Mouse (Mus musculus): ENCODE data around the gene Gemin6.
"Not testable (repeated sequence)": the region's sequence is repeated elsewhere in the genome, so short reads cannot be mapped to it uniquely, and the experiment has no call there.

Gene Gemin6

DNA sequence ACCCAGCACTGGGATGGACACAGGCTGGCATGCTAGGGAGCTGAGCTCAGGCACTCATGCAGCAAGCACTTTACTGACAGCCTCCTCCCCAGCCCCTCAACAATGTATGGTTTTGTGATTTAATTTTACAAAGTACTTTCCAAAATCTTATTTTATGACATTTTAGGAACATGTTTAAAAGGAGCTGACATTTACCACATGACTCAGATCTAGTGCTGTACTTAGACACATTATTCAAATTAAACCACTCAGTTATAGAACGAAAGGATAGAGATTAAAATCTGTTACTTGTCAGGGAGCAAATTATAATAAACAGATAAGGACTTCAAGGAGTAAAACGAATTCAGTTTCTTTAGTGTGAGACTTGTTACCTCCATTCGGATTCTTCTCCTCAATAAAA is 11.2 kb downstream of the Gemin6 start:
- no peak for DNase-seq

DNA sequence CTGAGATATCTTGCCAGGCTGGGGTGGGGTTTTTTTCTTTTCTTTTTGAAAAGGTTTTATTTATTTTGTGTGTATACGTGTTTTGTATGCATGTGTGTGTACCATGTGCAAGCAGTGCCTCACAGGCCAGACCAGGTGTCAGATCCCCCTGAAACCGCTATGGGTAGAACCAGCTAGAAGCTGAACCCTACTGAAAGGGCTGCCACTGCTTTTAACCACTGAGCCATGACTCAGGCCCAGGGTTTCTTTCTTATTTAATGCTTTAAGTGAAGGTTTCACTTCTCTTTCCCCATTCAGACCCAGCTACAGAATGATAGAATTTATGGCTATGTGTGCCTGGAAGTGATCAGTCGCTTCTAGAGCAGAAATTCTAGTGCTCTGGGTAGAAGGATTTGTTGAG is 12.6 kb downstream of the Gemin6 start:
- DNase-seq, result no peak

DNA sequence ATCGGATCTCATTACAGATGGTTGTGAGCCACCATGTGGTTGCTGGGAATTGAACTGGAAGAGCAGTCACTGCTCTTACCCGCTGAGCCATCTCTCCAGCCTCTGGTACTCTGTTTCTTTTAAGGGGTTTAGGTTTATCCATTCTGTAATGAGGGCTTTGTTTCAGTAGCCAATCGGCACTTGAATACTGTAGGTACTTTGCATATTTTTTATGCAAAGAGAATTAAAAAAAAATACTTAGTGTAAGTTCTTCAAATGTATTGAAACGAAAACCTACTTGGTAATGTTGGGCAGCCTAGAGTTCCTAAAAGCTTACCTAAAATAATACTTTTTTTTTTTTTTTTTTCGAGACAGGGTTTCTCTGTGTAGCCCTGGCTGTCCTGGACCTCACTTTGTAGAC is 13.2 kb downstream of the Gemin6 start:
- no peak for DNase-seq

DNA sequence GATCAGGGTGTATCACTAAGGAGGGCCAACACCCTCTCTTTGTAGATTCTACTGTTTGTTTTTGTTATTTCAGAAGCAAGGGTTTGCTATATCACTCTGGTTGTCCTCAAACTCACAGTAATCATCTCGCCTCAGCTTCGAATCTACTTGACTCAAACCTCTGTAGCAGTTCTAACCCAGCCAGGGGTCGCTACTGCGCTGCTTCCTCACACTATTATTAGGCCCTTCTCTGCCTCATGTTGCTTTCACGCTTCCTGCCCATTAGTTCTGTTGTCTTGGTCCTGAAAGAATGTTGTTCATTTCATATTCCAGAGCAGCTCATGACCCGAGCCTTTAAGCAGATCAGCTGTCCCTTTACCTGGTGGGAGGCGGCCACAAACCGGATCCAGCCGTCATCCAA is 17.4 kb downstream of the Gemin6 start:
- no peak for DNase-seq

DNA sequence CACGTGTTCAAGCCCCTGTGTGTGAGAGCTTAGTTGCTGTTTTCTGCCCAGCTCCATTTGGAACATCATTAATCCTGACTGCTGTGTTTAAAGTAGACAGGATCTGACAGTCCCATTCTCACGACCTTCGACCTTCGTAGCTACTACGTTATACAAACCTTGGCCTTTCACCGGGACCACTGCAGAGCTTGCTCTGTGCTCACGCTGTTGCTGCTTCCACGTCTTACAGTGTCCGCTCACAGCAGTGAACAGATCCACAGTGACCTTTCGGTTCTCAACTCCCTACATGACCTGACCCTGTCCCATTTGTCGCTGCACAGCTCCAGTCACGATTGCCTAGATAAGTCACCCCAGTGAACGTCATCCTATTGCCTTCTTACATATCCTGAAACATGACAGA is 18.9 kb downstream of the Gemin6 start:
- DNase-seq, result no peak

DNA sequence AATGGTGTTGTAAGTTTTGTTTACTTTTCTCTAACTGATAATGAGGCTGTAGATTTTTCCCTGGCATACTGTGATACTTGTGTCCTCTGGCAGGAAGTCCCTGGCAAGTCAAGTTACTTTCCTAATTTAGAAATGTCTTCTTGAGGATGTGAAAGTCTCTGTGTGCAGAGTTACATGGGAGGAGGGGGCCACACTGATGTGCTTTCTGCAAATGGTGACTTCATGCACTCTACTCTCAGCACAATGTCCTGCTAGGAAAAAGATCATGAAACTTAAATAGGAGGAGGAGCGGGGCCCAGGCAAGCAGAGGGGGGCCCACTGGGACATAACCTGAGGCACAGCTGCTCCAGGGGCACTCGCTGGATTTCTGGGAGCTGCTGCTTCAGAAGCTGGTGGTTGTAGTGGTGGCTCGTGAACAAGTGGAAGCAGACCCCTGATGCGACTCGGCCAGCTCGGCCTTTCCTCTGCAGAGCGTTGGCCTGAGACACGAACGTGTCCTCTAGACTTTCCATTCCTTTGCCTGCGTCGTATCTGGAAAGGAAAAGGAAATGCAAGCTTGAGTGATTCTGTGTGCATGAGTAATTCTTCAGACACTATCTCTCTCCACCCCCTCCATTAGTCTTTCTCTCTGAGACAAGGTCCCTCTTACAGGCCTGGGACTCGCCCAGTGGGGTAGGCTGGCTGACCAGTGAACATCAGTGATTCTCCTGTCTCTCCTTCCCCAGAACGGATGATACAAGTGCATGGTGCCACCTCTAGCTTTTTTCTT is 28.7 kb downstream of the Gemin6 start:
- no peak for DNase-seq

DNA sequence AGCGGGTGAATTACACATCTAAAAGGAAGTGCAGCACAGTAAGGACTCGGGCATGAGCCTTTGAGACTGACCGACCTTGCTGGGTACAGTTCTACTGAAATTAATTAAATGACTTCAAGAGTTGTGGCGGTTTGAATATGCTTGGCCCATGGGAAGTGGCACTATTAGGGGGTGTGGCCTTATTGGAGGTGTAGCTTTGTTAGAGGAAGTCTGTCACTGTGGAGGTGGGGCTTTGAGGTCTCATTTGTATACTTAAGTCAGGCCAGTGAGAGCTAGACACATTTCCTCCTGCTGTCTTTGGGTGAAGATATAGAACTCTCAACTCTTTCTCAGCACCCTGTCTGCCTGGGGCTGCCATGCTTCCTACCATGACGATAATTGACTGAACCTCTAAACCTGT is 30.2 kb downstream of the Gemin6 start:
- no peak for DNase-seq

DNA sequence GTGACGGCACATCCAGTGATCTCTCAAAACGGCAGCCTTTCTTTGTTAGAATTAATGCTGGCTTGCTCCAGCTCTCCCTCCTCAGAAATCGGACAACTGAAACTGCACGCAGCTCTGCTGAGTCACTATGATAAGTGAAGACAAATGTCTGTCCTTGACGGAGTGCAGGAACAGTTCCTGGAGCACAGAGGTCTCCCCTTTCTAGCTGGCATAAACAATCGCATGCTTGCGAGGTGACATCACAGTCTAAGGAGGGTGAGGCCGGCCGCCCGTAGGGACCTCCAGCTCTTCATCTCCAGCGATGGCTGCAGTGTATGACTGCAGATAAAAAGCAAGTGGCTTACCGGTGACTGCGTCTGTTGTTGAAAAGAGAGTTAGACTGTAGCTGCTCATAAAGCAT is 31.0 kb downstream of the Gemin6 start:
- no peak for DNase-seq

DNA sequence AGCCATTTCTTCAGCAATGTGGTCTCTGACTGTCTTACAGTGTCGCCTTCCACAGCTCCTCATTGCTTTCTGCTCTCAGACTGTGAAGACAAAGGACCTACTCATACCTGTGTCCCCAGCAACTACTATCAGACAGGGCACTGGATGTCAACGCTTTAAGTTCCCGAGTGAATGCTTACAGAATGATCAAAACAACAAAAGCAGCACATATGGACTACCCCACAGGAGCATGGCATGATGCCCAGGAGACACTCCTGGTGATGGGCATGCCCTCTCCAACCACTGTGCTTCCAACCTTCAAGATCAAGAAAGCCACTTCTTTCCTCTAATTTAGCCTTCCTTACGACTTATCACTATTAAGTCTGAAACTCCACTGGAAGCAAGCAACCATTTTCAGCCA is 42.8 kb downstream of the Gemin6 start:
- DNase-seq, result peak; percentile 46

DNA sequence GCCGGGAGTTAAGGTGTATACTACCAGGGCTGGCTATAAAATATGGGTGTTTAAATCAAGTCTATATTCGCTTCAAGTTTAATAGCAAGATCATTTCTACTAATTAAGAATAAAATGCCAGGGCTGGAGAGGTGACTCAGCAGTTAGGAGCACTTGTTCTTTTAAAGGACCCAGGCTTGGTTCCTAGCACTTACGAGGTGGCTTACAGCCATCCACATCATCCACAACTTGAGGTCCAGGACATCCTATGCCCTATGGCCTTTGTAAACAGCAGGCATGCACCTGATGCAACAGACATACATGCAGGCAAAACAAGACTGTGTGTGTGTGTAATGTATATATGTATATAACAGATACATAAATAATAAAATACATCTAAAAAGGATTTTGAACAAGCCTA is 43.9 kb downstream of the Gemin6 start:
- DNase-seq, result no peak

DNA sequence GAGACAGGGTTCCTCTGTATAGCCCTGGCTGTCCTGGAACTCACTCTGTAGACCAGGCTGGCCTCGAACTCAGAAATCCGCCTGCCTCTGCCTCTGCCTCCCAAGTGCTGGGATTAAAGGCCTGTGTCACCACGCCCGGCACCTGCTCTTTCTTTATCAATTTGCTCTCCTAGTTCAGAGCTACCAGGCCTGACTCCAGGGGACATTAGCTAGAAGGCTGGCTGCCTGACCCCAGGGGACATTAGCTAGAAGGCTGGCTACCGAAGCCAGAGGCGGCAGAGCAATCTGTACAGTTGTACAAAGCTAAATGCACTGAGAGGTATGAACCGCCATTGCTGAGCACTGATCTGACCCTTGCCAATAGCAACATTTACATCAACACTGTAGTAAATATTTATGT is 46.4 kb downstream of the Gemin6 start:
- not testable (repeated sequence) for DNase-seq
